Mouse (Mus musculus): ENCODE data around the gene Trh.

Gene Trh

GRCm38 (mm10) chr6:92222021-92222420 lies 22.4 kb downstream of the Trh start:
- no peak for DNase-seq

DNA sequence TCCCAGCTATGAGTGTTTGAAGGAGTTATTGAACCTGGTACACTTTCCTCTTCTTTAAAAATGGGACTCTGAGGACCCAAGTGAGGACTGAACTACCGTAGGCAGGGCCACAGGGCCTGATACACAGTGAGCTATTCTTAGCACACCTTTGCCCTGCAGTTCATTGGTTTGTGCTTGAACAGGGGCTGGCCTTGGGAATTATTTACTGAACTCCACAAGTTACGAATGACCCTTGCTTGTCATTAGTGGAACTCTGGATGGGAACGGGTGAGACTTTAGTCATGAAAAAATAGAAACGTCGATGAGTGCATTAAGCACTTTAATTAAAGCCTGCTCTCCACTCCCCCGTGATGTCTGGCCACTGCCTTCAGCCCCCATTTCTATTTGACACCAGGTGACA lies 22.8 kb downstream of the Trh start:
- peak in 1 of 2 experiments; percentile 17 for DNase-seq

- DNase-seq, result peak; percentile 62 to 76
Measured at GRCm38 (mm10) chr6:92219445-92219844, 25.0 kb downstream of the Trh start.

DNA sequence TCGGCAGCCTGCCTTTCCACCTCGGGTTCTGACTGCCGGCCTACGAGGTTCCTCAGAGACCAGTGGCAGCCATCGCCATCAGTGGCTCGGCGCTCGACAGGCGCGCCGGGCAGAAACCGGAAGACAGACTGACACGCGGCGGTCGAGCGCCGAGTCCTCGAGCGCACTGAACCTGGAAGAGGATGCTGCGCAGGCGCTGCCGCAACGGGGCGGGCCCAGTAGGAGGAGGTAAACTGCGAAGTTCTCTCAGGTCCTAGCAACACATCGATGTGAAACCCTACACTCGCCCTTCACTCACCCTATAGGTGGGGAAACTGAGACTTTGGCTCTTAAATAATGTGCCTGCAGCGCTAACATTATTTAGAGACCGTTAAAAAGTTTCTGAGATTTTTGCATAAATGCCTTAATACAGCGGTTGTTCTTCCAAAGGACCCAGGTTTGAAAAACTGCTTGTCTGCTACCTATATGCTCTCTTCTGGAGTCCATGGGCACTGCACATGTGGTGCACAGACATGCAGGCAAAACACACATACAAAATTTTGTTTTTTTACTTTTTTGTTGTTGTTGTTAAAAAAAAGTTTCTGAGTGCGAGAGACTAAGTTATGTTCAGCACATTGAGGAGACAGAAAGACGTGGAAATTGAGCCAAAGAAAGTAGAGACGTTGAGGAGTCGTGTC lies 29.5 kb downstream of the Trh start, which contains the start of gene Rbsn:
Gene Rbsn (minus strand): TSS at position 153 of the 677 bp plus-strand sequence.
- DNase-seq, result peak; percentile 94 to 97

DNA sequence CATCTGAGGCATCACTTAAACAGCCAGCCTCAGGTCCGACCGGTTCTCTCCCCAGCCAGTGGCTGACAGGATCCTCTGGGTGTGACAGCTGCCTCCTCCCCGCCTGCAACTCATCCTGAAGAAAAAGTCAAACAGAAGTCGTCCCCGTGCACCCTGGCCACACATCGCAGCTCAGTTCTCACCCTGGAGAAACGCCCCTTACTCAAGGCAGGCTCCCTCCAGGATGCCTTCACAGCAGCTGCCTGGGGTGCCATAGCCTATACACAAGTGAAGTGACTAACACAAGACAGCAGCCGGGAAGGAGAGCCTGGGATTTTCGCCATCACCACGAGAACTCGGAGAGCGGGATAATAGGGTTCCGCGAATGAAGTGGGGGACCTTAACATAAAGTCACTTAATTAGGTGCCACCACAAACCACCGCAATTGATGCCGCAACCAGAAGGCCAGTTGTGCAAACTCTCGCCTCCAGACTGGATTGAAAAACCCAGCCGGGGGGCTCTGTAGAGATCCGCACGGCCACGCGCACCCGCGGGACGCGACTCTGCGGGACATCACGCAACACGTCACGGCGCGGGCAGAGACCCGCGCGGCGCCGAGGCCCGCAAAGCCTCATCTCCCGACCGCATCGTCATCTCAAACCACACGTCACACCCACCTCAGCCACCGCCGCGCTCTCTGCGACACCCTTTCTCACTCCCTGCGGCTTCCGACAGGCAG lies 30.2 kb downstream of the Trh start:
- no peak for DNase-seq

GRCm38 (mm10) chr6:92199414-92199813 lies 45.0 kb downstream of the Trh start:
- no peak for DNase-seq

Data from kidney, postnatal 4 days (tissue).